ENCODE assay signal across 8 mouse cellular contexts in genomic region chr7:45741777-45742176, GRCm38 (mm10). TPM values are rescaled to one million over a fixed set of nuclear protein-coding genes. Genes with fewer than 3 reads are reported as not detected.
DNase-seq lines count a peak whose midpoint lies in the region; ATAC-seq and TF ChIP-seq lines count a peak whose summit lies in the region.

No protein-coding gene starts in this region.

- WGBS in hindbrain, embryonic 15.5 days = 39% methylated on average over 11 of the region's 11 CpGs

- no peaks in the 10 kb centered on the region for H3K9me3 ChIP-seq in hindbrain, embryonic 15.5 days
- peaks cover 5% of the 10 kb centered on the region for H3K9me3 ChIP-seq in megakaryocyte, embryonic 14.5 days

- no peak for ATAC-seq in hindbrain, embryonic 15.5 days (ENCODE audit: low FRiP score, low read depth)
- no peak for ATAC-seq in erythroblast, adult 5-6 weeks (replicated peaks; ENCODE audit: low FRiP score, poor library complexity, severe bottlenecking)

- TF ChIP-seq CTCF in left cerebral cortex, adult 2 months (IDR thresholded peaks at IDR 0.05) = no peak
- no peak for TF ChIP-seq CTCF in cortical plate, adult 2 months (IDR thresholded peaks at IDR 0.05; ENCODE audit: extremely low read depth, insufficient read depth, low read length)

- peak in 1 of 2 experiments; percentile 33 for DNase-seq in left cerebral cortex, adult 2 months (ENCODE audit: extremely low spot score in 1 of 2, low spot score in 2 of 2)
- DNase-seq in left cerebral cortex, postnatal 10 days (ENCODE audit: extremely low spot score in 1 of 2, low spot score in 2 of 2) = no peak
- DNase-seq in urinary bladder, postnatal 25 days (ENCODE audit: low spot score) = no peak
- DNase-seq in kidney, postnatal 10 days = no peak

- H3K9ac ChIP-seq in hindbrain, embryonic 15.5 days = no peak overlapping the region

- 0 out of 2 replicates have a peak, but pooled peaks cover 6% of the 10 kb centered on the region for H3K27me3 ChIP-seq in hindbrain, embryonic 15.5 days
- H3K27me3 ChIP-seq in megakaryocyte, embryonic 14.5 days (replicated peaks) = peaks cover 33% of the 10 kb centered on the region

- peak overlapping the region; percentile 39 for H3K4me3 ChIP-seq in left cerebral cortex, adult 2 months
- H3K4me3 ChIP-seq in cortical plate, adult 2 months (ENCODE audit: insufficient read depth, low read length) = peak overlapping the region; percentile 35
- peak overlapping the region; percentile 10 for H3K4me3 ChIP-seq in hindbrain, embryonic 15.5 days
- peak overlapping the region; percentile 90 for H3K4me3 ChIP-seq in megakaryocyte, embryonic 14.5 days (replicated peaks)

- peak; percentile 96 for TF ChIP-seq POLR2A in cortical plate, adult 2 months (IDR thresholded peaks at IDR 0.05; ENCODE audit: extremely low read depth, insufficient read depth, low read length)

- intact Hi-C loops in left cerebral cortex, adult 2 months (cut with DNase I) = loop anchor here (2.0 kb wide), 1 partner anchor 41 kb away; the partner anchor contains the start of gene Lmtk3
- intact Hi-C loops in left cerebral cortex, postnatal 10 days (cut with DNase I) = loop anchor here (5.0 kb wide), 2 partner anchors 41 to 196 kb away; partner anchors contain the start of genes Lmtk3 and Sult2b1

- no peaks in the 10 kb centered on the region for H3K36me3 ChIP-seq in hindbrain, embryonic 15.5 days
- no peaks in the 10 kb centered on the region for H3K36me3 ChIP-seq in megakaryocyte, embryonic 14.5 days (replicated peaks; ENCODE audit: low read length)

- peak overlapping the region; percentile 87 for H3K27ac ChIP-seq in left cerebral cortex, adult 2 months
- peak overlapping the region; percentile 18 for H3K27ac ChIP-seq in cortical plate, adult 2 months (ENCODE audit: insufficient read depth, low read length)
- H3K27ac ChIP-seq in hindbrain, embryonic 15.5 days (replicated peaks) = no peak overlapping the region

- H3K4me1 ChIP-seq in cortical plate, adult 2 months (ENCODE audit: control insufficient read depth, insufficient read depth, low read length) = no peaks in the 10 kb centered on the region
- H3K4me1 ChIP-seq in hindbrain, embryonic 15.5 days (replicated peaks) = no peaks in the 10 kb centered on the region
- H3K4me1 ChIP-seq in megakaryocyte, embryonic 14.5 days = peaks cover 24% of the 10 kb centered on the region

- H3K4me2 ChIP-seq in hindbrain, embryonic 15.5 days = peak overlapping the region; percentile 36

RNA-seq across cellular contexts. Expression of gene Spaca4, which starts 16.2 kb away (rescaled TPM):
- total RNA-seq in left cerebral cortex, adult 2 months (2021) = not detected
- not detected for total RNA-seq in left cerebral cortex, postnatal 10 days (2021)
- polyA plus RNA-seq in cortical plate, adult 2 months (2012; rRNA removed) = not detected in 2 replicates
- polyA plus RNA-seq in hindbrain, embryonic 15.5 days (2015; fragmentation: Nextera tagmentation; extraction: Ambion mirVana) = not detected in 2 replicates
- polyA plus RNA-seq in megakaryocyte, embryonic 14.5 days (2012; ENCODE audit: insufficient read depth, low replicate concordance) = not detected in 2 replicates
- total RNA-seq in erythroblast, adult 5-6 weeks (2015; ENCODE audit: low replicate concordance) = not detected in 2 replicates
- total RNA-seq in erythroblast, adult 5-6 weeks (2017; ENCODE audit: low replicate concordance) = not detected in 2 replicates

RNA-seq across cellular contexts. Expression of gene Fam83e, which starts 20.8 kb away (rescaled TPM):
- under 1 TPM; 0.37 to 0.41 TPM for total RNA-seq in left cerebral cortex, adult 2 months (2021)
- under 1 TPM; 0.26 to 0.39 TPM for total RNA-seq in left cerebral cortex, postnatal 10 days (2021)
- 0.19 and 0.21 TPM in 2 replicates for polyA plus RNA-seq in cortical plate, adult 2 months (2012; rRNA removed)
- polyA plus RNA-seq in hindbrain, embryonic 15.5 days (2015; fragmentation: Nextera tagmentation; extraction: Ambion mirVana) = 0.38 and 0.57 TPM in 2 replicates
- not detected in 2 replicates for polyA plus RNA-seq in megakaryocyte, embryonic 14.5 days (2012; ENCODE audit: insufficient read depth, low replicate concordance)
- not detected in 2 replicates for total RNA-seq in erythroblast, adult 5-6 weeks (2015; ENCODE audit: low replicate concordance)
- not detected in 2 replicates for total RNA-seq in erythroblast, adult 5-6 weeks (2017; ENCODE audit: low replicate concordance)

RNA-seq across cellular contexts. Expression of gene Sphk2, which starts 24.0 kb away (rescaled TPM):
- total RNA-seq in left cerebral cortex, adult 2 months (2021) = 10 to 100 TPM; 30.8 to 34.4 TPM
- 10 to 100 TPM; 23.0 to 24.6 TPM for total RNA-seq in left cerebral cortex, postnatal 10 days (2021)
- 22.5 and 23.5 TPM in 2 replicates for polyA plus RNA-seq in cortical plate, adult 2 months (2012; rRNA removed)
- 24.4 and 26.9 TPM in 2 replicates for polyA plus RNA-seq in hindbrain, embryonic 15.5 days (2015; fragmentation: Nextera tagmentation; extraction: Ambion mirVana)
- 242 and 413 TPM in 2 replicates for polyA plus RNA-seq in megakaryocyte, embryonic 14.5 days (2012; ENCODE audit: insufficient read depth, low replicate concordance)
- total RNA-seq in erythroblast, adult 5-6 weeks (2015; ENCODE audit: low replicate concordance) = 4.6 and 7.9 TPM in 2 replicates
- 2.1 and 2.6 TPM in 2 replicates for total RNA-seq in erythroblast, adult 5-6 weeks (2017; ENCODE audit: low replicate concordance)

RNA-seq across cellular contexts. Expression of gene Rpl18, which starts 26.5 kb away (rescaled TPM):
- 100 to 1,000 TPM; 318 to 325 TPM for total RNA-seq in left cerebral cortex, adult 2 months (2021)
- total RNA-seq in left cerebral cortex, postnatal 10 days (2021) = 100 to 1,000 TPM; 437 to 456 TPM
- polyA plus RNA-seq in cortical plate, adult 2 months (2012; rRNA removed) = 255 and 261 TPM in 2 replicates
- polyA plus RNA-seq in hindbrain, embryonic 15.5 days (2015; fragmentation: Nextera tagmentation; extraction: Ambion mirVana) = 528 and 575 TPM in 2 replicates
- 10,199 and 14,647 TPM in 2 replicates for polyA plus RNA-seq in megakaryocyte, embryonic 14.5 days (2012; ENCODE audit: insufficient read depth, low replicate concordance)
- 423 and 424 TPM in 2 replicates for total RNA-seq in erythroblast, adult 5-6 weeks (2015; ENCODE audit: low replicate concordance)
- 286 and 289 TPM in 2 replicates for total RNA-seq in erythroblast, adult 5-6 weeks (2017; ENCODE audit: low replicate concordance)

RNA-seq across cellular contexts. Expression of gene Dbp, which starts 36.9 kb away (rescaled TPM):
- 100 to 1,000 TPM in 1 of 2 experiments, 10 to 100 TPM in 1; 60.3 to 104 TPM for total RNA-seq in left cerebral cortex, adult 2 months (2021)
- 10 to 100 TPM; 40.9 to 51.0 TPM for total RNA-seq in left cerebral cortex, postnatal 10 days (2021)
- polyA plus RNA-seq in cortical plate, adult 2 months (2012; rRNA removed) = 251 and 257 TPM in 2 replicates
- polyA plus RNA-seq in hindbrain, embryonic 15.5 days (2015; fragmentation: Nextera tagmentation; extraction: Ambion mirVana) = 2.9 and 4.1 TPM in 2 replicates
- 23.4 and 41.9 TPM in 2 replicates for polyA plus RNA-seq in megakaryocyte, embryonic 14.5 days (2012; ENCODE audit: insufficient read depth, low replicate concordance)
- total RNA-seq in erythroblast, adult 5-6 weeks (2015; ENCODE audit: low replicate concordance) = 1.5 and 1.9 TPM in 2 replicates
- total RNA-seq in erythroblast, adult 5-6 weeks (2017; ENCODE audit: low replicate concordance) = 0.77 and 2.2 TPM in 2 replicates

Comparison
In these comparisons a context has a peak if more than half of its experiments do, and no peak if none do; other contexts are left out.
1. H3K4me3 ChIP-seq: peak in every context shown above with its lines; median percentile 90 in megakaryocyte, embryonic 14.5 days; 39 in left cerebral cortex, adult 2 months; 35 in cortical plate, adult 2 months; 10 in hindbrain, embryonic 15.5 days.